Mouse (Mus musculus) heart, adult 2 months (tissue): ENCODE results near the gene 3100002H09Rik.

Experiments used
- CTCF ChIP-seq: fragments of 200-600 bp; IDR thresholded peaks from 2 replicates; pipeline ENCODE4 v1.8.1; 2022; ENCODE audit warnings: antibody characterized with exemption, mild to moderate bottlenecking, moderate library complexity
- EP300 ChIP-seq: fragments of 200-500 bp; IDR thresholded peaks from 2 replicates; pipeline ENCODE4 v1.6.1; 2011; ENCODE audit warnings: low read depth, low read length, control low read depth; ENCODE audit not compliant: insufficient read depth

DNA sequence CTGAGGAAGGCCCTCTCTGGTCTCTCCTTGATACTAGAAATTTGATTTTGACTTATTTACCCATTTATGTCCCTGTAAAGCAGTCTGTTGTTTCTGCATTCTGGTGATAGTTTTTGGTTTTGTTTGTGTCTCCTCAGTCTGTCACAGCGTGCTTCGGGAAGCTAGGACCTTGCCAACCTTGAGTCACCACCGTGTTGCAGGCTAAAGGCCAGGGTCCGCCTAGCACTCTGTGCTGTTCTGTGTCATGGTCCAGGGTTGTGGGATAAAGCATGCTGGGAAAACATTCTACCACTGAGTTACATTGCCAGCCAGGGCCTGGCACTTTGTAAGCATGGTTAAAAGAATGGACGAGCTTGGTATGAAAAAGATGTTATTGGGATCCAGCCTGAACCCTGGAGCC, 12.0 kb upstream of the 3100002H09Rik start:
- TF ChIP-seq EP300 (no peak), CTCF (no peak)
